Mouse (Mus musculus): ENCODE measurements around the gene Panx1. TPM values are rescaled to one million over a fixed set of nuclear protein-coding genes. Genes with fewer than 3 reads are reported as not detected.

Gene Panx1
- total and polyA plus RNA-seq, 3 experiments: 19.7 to 54.0 (median 27.9) TPM

DNA sequence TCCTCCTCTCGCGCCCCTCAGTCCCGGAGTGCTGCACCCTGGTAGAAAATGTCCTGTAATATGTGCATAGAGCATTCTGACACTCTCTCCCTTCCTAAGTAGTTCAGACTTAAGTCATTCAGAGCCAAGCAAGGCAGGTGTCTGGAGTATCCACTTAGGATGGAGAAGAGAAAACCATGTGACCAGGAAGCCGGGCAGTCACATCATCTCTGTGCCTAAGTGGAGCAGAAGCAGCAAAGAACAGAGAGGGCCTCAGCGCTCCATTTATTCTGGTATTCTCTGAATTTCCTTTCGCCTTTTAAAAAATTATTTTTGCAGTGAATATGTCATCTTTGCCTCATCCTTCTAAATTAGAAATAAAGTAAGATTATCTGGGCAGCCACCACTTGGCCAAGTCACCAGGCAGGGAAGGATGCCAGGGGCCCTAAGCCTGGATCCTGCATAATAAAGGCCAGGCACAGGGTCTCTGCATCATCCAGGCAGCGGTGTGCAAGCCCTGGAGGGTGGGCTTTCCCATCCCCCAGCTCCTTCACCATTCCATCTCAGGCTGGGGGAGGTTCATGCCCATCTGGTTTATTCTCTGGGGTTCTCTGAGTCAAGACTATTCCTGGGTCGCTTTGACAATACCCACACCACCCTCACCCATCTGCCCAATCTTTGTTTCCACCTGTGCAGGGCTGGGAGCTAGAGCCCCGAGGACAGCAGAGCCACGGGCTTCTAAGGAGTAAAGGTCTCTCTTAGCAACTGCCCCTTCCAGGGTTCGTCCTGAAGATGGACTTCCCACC is 47.8 kb downstream of the Panx1 start:
- no peak overlapping the region for H3K27ac ChIP-seq (ENCODE audit: insufficient read depth, low read depth)
- dilution Hi-C loops (cut with MboI; ENCODE audit: extremely low pct_ligation_motif_present, extremely low pct_unique_long_range_greater_than_20kb, low sequenced_read_pairs): no loop called here
- no peak overlapping the region for H3K4me2 ChIP-seq (ENCODE audit: insufficient read depth, low read depth, poor library complexity, severe bottlenecking)

DNA sequence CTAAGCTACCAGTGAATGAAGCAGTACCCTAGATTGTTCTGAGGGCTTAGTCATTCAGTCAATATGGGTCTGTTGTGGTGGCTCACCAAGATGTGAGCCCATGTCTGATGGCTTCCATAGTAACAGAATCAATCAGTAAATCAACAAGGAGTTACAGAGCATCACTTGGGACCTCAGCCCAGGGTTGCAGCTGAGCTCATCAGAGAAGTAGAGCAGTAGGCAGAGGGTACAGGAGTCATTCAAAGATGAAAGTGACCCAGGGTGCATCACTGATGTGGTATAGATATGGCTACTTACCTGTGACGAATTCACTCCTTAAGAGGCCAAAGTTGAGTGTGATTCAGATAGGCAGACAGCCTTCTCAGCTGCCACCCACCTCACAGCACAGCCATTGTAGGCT is 49.8 kb downstream of the Panx1 start:
- no peak for DNase-seq (ENCODE audit: extremely low read depth)

More for the DNA sequence above, 47.8 kb downstream of the Panx1 start:
- TF ChIP-seq PAX5 (IDR thresholded peaks at IDR 0.05; ENCODE audit: low read length): no peak
- TF ChIP-seq NRF1 (IDR thresholded peaks at IDR 0.05; ENCODE audit: low read depth, low read length): no peak
- TF ChIP-seq UBTF (IDR thresholded peaks at IDR 0.05; ENCODE audit: low read depth, low read length): no peak
- no peak for TF ChIP-seq CTCF (conservative IDR thresholded peaks at IDR 0.05 in 1 of 2, IDR thresholded peaks at IDR 0.05 in 1 of 2; ENCODE audit: low read depth in 2 of 2, low read length in 2 of 2)
- no peak for TF ChIP-seq TCF12 (IDR thresholded peaks at IDR 0.05; ENCODE audit: low read depth, low read length)
- no peak for TF ChIP-seq SIN3A (IDR thresholded peaks at IDR 0.05; ENCODE audit: low read length)
- TF ChIP-seq NELFE (IDR thresholded peaks at IDR 0.05; ENCODE audit: low read depth, low read length): no peak
- TF ChIP-seq MYC (IDR thresholded peaks at IDR 0.05; ENCODE audit: low read depth, low read length): no peak
- no peak for TF ChIP-seq POLR2AphosphoS2 (IDR thresholded peaks at IDR 0.05; ENCODE audit: low read depth, low read length)
- no peak for TF ChIP-seq ZNF384 (IDR thresholded peaks at IDR 0.05; ENCODE audit: low read depth, low read length)
- no peak for TF ChIP-seq MAFK (IDR thresholded peaks at IDR 0.05; ENCODE audit: insufficient replicate concordance, low read length)
- no peak for TF ChIP-seq USF1 (IDR thresholded peaks at IDR 0.05; ENCODE audit: low read depth, low read length)
- no peak for TF ChIP-seq ETS1 (conservative IDR thresholded peaks at IDR 0.05; ENCODE audit: low read depth, low read length)
- no peak for TF ChIP-seq ZC3H11A (IDR thresholded peaks at IDR 0.05; ENCODE audit: low read depth, low read length)
- no peak for TF ChIP-seq GABPA (IDR thresholded peaks at IDR 0.05; ENCODE audit: insufficient replicate concordance, low read depth, low read length)
- TF ChIP-seq BHLHE40 (IDR thresholded peaks at IDR 0.05; ENCODE audit: low read depth, low read length): no peak
- no peak for TF ChIP-seq KAT2A (IDR thresholded peaks at IDR 0.05; ENCODE audit: insufficient replicate concordance, low read length)
- TF ChIP-seq ZKSCAN1 (IDR thresholded peaks at IDR 0.05; ENCODE audit: borderline replicate concordance, low read depth, low read length): no peak
- DNase-seq (ENCODE audit: extremely low read depth): no peak
- Histone ChIP-seq H3K4me3 (replicated peaks in 1 of 3; ENCODE audit: low read depth in 2 of 3, low read length in 2 of 3, poor library complexity in 1 of 3) (no peak overlapping the region), H3K4me1 (ENCODE audit: control insufficient read depth in 1 of 2, insufficient read depth in 2 of 2) (no peaks in the 10 kb centered on the region), H3K79me2 (replicated peaks; ENCODE audit: control insufficient read depth, extremely low read depth, insufficient read depth, poor library complexity, severe bottlenecking) (no peaks in the 10 kb centered on the region), H3K9ac (ENCODE audit: insufficient read depth, low read depth) (no peak overlapping the region), H3K27me3 (replicated peaks) (no peaks in the 10 kb centered on the region), H3K9me3 (replicated peaks; ENCODE audit: low read length) (no peaks in the 10 kb centered on the region), H3K36me3 (replicated peaks in 1 of 2; ENCODE audit: control insufficient read depth in 1 of 2, insufficient read depth in 1 of 2, low read length in 1 of 2) (peaks cover 0 to 11% of the 10 kb centered on the region in 2 experiments)
- in situ Hi-C loops (cut with MboI; ENCODE audit: low pct_ligation_motif_present, low pct_unique_long_range_greater_than_20kb, low sequenced_read_pairs): no loop called here

More for the DNA sequence above, 49.8 kb downstream of the Panx1 start:
- no peaks in the 10 kb centered on the region for H3K4me1 ChIP-seq (ENCODE audit: control insufficient read depth in 1 of 2, insufficient read depth in 2 of 2)
- H3K9ac ChIP-seq (ENCODE audit: insufficient read depth, low read depth): no peak overlapping the region
- in situ Hi-C loops (cut with MboI; ENCODE audit: low pct_ligation_motif_present, low pct_unique_long_range_greater_than_20kb, low sequenced_read_pairs) (no loop called here), dilution Hi-C loops (cut with MboI; ENCODE audit: extremely low pct_ligation_motif_present, extremely low pct_unique_long_range_greater_than_20kb, low sequenced_read_pairs) (no loop called here)
- no peak overlapping the region for H3K4me2 ChIP-seq (ENCODE audit: insufficient read depth, low read depth, poor library complexity, severe bottlenecking)
- H3K27me3 ChIP-seq (replicated peaks): no peaks in the 10 kb centered on the region
- no peak overlapping the region for H3K27ac ChIP-seq (ENCODE audit: insufficient read depth, low read depth)
- H3K9me3 ChIP-seq (replicated peaks; ENCODE audit: low read length): no peaks in the 10 kb centered on the region
- no peak overlapping the region for H3K4me3 ChIP-seq (replicated peaks in 1 of 3; ENCODE audit: low read depth in 2 of 3, low read length in 2 of 3, poor library complexity in 1 of 3)
- no peaks in the 10 kb centered on the region for H3K79me2 ChIP-seq (replicated peaks; ENCODE audit: control insufficient read depth, extremely low read depth, insufficient read depth, poor library complexity, severe bottlenecking)
- H3K36me3 ChIP-seq (replicated peaks in 1 of 2; ENCODE audit: control insufficient read depth in 1 of 2, insufficient read depth in 1 of 2, low read length in 1 of 2): no peaks in the 10 kb centered on the region
- TF ChIP-seq POLR2AphosphoS2 (IDR thresholded peaks at IDR 0.05; ENCODE audit: low read depth, low read length) (no peak), GABPA (IDR thresholded peaks at IDR 0.05; ENCODE audit: insufficient replicate concordance, low read depth, low read length) (no peak), BHLHE40 (IDR thresholded peaks at IDR 0.05; ENCODE audit: low read depth, low read length) (no peak), TCF12 (IDR thresholded peaks at IDR 0.05; ENCODE audit: low read depth, low read length) (no peak), IRF4 (IDR thresholded peaks at IDR 0.05; ENCODE audit: low read depth, low read length) (no peak), NELFE (IDR thresholded peaks at IDR 0.05; ENCODE audit: low read depth, low read length) (no peak), UBTF (IDR thresholded peaks at IDR 0.05; ENCODE audit: low read depth, low read length) (no peak), USF2 (conservative IDR thresholded peaks at IDR 0.05; ENCODE audit: low read depth, low read length) (no peak), SMC3 (IDR thresholded peaks at IDR 0.05; ENCODE audit: low read depth, low read length) (no peak), PAX5 (IDR thresholded peaks at IDR 0.05; ENCODE audit: low read length) (no peak), USF1 (IDR thresholded peaks at IDR 0.05; ENCODE audit: low read depth, low read length) (no peak), MAFK (IDR thresholded peaks at IDR 0.05; ENCODE audit: insufficient replicate concordance, low read length) (no peak), MAZ (IDR thresholded peaks at IDR 0.05; ENCODE audit: low read depth, low read length) (no peak), MXI1 (IDR thresholded peaks at IDR 0.05; ENCODE audit: low read depth, low read length) (no peak)
